Mouse (Mus musculus): ENCODE data around the gene Copa. TPM values are rescaled to one million over a fixed set of nuclear protein-coding genes. Genes with fewer than 3 reads are reported as not detected.
A peak's percentile ranks its signal among the peaks of the same experiment; 100 is the strongest.

Gene Copa
- polyA plus RNA-seq, 2 experiments, result 28.9 to 49.6 TPM

GRCm38 (mm10) chr1:172049131-172049782, 33.1 kb upstream of the Copa start:
- DNase-seq (ENCODE audit: low read depth in 3 of 3, low spot score in 3 of 3), result no peak
- no peaks in the 10 kb centered on the region for H3K9me3 ChIP-seq (ENCODE audit: control insufficient read depth, low read length)
- H3K27ac ChIP-seq, result no peak overlapping the region
- no peak for ATAC-seq (ENCODE audit: insufficient read depth)
- TF ChIP-seq CTCF (IDR thresholded peaks at IDR 0.05; ENCODE audit: low read depth) (no peak), EP300 (IDR thresholded peaks at IDR 0.05; ENCODE audit: low read depth) (no peak)
- WGBS (ENCODE audit: insufficient replicate concordance), result 43% methylated on average over 13 of the region's 13 CpGs
- no peak overlapping the region for H3K4me3 ChIP-seq (ENCODE audit: insufficient read depth in 1 of 2, low read depth in 2 of 2, low read length in 2 of 2)
- H3K9ac ChIP-seq (replicated peaks), result no peak overlapping the region
- H3K4me2 ChIP-seq (ENCODE audit: low read depth), result no peak overlapping the region
- H3K36me3 ChIP-seq (replicated peaks; ENCODE audit: control insufficient read depth, insufficient read depth, low read depth), result no peaks in the 10 kb centered on the region
- H3K27me3 ChIP-seq (ENCODE audit: control insufficient read depth, insufficient read depth, low read length), result peaks cover 23% of the 10 kb centered on the region
- H3K4me1 ChIP-seq (replicated peaks; ENCODE audit: control insufficient read depth in 2 of 2, insufficient read depth in 2 of 2, low read length in 1 of 2), result no peaks in the 10 kb centered on the region

DNA sequence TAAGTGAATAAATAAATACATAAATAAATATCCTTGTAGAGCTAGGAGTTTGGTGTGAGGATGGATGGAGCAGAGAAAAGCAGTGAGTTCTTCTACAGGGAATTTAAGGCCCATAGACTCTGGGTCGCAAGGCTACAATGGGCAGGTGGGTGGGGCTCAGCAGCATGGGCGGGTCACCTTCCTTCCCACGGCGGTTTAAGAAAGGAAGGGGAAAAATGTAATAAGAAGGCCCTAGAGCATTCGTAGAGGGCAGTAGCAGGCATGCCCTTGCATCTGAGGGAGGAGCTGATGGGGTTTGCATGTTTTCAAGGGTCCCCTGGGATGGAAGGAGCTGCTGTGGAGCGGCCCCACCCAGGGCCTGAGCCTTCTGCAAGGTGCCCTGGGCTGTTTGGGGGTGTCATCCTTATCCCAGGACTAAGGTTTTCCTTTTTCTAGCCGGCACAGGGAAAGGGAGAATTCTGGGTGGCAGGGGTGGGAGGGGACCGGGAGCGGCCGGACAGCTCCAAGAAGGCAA, 29.5 kb upstream of the Copa start:
- H3K9ac ChIP-seq (replicated peaks), result no peak overlapping the region
- TF ChIP-seq CTCF (IDR thresholded peaks at IDR 0.05; ENCODE audit: low read depth), result no peak
- TF ChIP-seq EP300 (IDR thresholded peaks at IDR 0.05; ENCODE audit: low read depth), result no peak
- no peak overlapping the region for H3K4me3 ChIP-seq (ENCODE audit: insufficient read depth in 1 of 2, low read depth in 2 of 2, low read length in 2 of 2)
- H3K27me3 ChIP-seq (ENCODE audit: control insufficient read depth, insufficient read depth, low read length), result peaks cover 33% of the 10 kb centered on the region
- H3K9me3 ChIP-seq (ENCODE audit: control insufficient read depth, low read length), result no peaks in the 10 kb centered on the region
- no peaks in the 10 kb centered on the region for H3K36me3 ChIP-seq (replicated peaks; ENCODE audit: control insufficient read depth, insufficient read depth, low read depth)
- WGBS (ENCODE audit: insufficient replicate concordance), result 10% methylated on average over 10 of the region's 10 CpGs
- no peaks in the 10 kb centered on the region for H3K4me1 ChIP-seq (replicated peaks; ENCODE audit: control insufficient read depth in 2 of 2, insufficient read depth in 2 of 2, low read length in 1 of 2)
- DNase-seq (ENCODE audit: low read depth in 3 of 3, low spot score in 3 of 3) (no peak), ATAC-seq (ENCODE audit: insufficient read depth) (no peak)
- no peak overlapping the region for H3K4me2 ChIP-seq (ENCODE audit: low read depth)
- no peak overlapping the region for H3K27ac ChIP-seq

DNA sequence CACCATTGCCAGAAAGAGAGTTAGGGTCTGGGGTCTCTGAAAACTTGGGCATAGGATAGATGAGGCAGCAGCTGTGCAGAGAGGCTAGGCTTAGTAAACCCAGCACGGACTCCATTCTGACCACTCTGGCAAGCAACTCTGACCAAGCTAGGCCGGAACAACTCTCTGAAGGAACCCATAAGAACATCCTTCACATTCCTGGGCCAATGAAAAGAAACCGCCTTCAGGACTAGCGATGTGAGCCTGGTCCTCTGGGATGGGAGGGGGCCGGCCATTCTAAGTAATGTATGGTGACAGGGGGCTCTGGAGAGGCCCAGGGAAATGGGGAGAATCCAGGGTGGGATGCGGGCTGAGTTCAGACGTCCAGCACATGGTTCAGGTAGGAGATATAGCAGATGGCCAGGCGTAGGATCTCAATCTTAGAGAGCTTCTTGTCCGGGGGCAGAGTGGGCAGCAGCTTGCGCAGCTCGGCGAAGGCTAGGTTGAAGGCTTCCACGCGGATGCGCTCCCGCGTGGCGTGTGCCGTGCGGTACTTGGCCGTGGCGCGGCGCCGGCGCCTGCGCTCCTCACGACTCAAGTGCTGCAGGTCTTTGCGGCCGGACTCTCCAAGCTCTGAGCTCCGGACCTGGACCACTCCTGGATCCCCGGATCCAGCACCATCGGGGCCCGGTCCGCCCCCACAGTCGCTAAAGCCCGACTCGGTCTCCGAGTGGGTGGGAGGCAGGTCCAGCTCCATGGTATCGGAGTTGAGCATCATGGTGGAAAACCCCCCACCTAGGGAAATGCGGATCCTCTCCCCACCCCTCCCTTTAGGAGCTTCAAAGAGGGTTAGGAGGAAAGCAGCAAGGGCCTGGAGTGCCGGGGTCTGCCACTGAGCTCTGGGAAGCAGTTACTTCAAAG, 28.5 kb upstream of the Copa start:
- Histone ChIP-seq H3K9me3 (ENCODE audit: control insufficient read depth, low read length) (no peaks in the 10 kb centered on the region), H3K9ac (replicated peaks) (no peak overlapping the region), H3K27me3 (ENCODE audit: control insufficient read depth, insufficient read depth, low read length) (peaks cover 33% of the 10 kb centered on the region), H3K4me3 (ENCODE audit: insufficient read depth in 1 of 2, low read depth in 2 of 2, low read length in 2 of 2) (0 out of 4 replicates have a peak overlapping the region, but pooled peaks of 1 of the 2 experiments have one; percentile 8), H3K4me2 (ENCODE audit: low read depth) (no peak overlapping the region), H3K4me1 (replicated peaks; ENCODE audit: control insufficient read depth in 2 of 2, insufficient read depth in 2 of 2, low read length in 1 of 2) (no peaks in the 10 kb centered on the region), H3K36me3 (replicated peaks; ENCODE audit: control insufficient read depth, insufficient read depth, low read depth) (no peaks in the 10 kb centered on the region), H3K27ac (no peak overlapping the region)
- no peak for TF ChIP-seq EP300 (IDR thresholded peaks at IDR 0.05; ENCODE audit: low read depth)
- no peak for TF ChIP-seq CTCF (IDR thresholded peaks at IDR 0.05; ENCODE audit: low read depth)
- DNase-seq (ENCODE audit: low read depth in 3 of 3, low spot score in 3 of 3) (no peak), ATAC-seq (ENCODE audit: insufficient read depth) (no peak)
- 10% methylated on average over 42 of the region's 42 CpGs for WGBS (ENCODE audit: insufficient replicate concordance)

DNA sequence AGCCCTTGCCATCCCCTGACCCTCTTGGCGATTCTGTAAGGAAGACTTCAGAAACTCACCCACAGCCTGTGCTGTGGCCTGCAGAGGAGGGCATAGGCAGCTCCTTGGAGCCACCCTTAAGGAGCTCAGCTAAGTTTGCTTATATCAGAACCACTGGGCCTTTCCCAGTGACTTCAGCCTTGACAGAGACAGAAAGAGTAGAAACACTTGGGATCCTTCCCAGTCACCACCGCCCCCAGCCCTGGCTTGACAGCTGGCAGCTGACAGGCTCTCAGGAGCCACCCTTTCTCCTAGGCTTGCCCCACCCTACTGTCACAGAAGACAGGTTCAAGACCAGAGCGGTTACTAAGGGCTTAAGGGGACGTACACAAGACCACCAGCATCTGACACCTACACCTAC, 26.1 kb upstream of the Copa start:
- Histone ChIP-seq H3K4me3 (ENCODE audit: insufficient read depth in 1 of 2, low read depth in 2 of 2, low read length in 2 of 2) (no peak overlapping the region), H3K27me3 (ENCODE audit: control insufficient read depth, insufficient read depth, low read length) (peaks cover 33% of the 10 kb centered on the region), H3K36me3 (replicated peaks; ENCODE audit: control insufficient read depth, insufficient read depth, low read depth) (no peaks in the 10 kb centered on the region), H3K9me3 (ENCODE audit: control insufficient read depth, low read length) (no peaks in the 10 kb centered on the region), H3K4me1 (replicated peaks; ENCODE audit: control insufficient read depth in 2 of 2, insufficient read depth in 2 of 2, low read length in 1 of 2) (no peaks in the 10 kb centered on the region), H3K4me2 (ENCODE audit: low read depth) (no peak overlapping the region), H3K27ac (no peak overlapping the region), H3K9ac (replicated peaks) (no peak overlapping the region)
- no peak for ATAC-seq (ENCODE audit: insufficient read depth)
- 50% methylated on average over 4 of the region's 4 CpGs for WGBS (ENCODE audit: insufficient replicate concordance)
- DNase-seq (ENCODE audit: low read depth in 3 of 3, low spot score in 3 of 3), result no peak
- no peak for TF ChIP-seq EP300 (IDR thresholded peaks at IDR 0.05; ENCODE audit: low read depth)
- no peak for TF ChIP-seq CTCF (IDR thresholded peaks at IDR 0.05; ENCODE audit: low read depth)

- DNase-seq (ENCODE audit: low read depth in 3 of 3, low spot score in 3 of 3) (no peak), ATAC-seq (ENCODE audit: insufficient read depth) (peak; percentile 8; the same call in 1 of the 2 replicates)
- Histone ChIP-seq H3K9ac (replicated peaks) (no peak within 1 kb of the TSS), H3K27ac (no peak within 1 kb of the TSS), H3K4me1 (replicated peaks; ENCODE audit: control insufficient read depth in 2 of 2, insufficient read depth in 2 of 2, low read length in 1 of 2) (no peaks in the 10 kb centered on the region), H3K9me3 (ENCODE audit: control insufficient read depth, low read length) (no peaks in the 10 kb centered on the region), H3K4me2 (ENCODE audit: low read depth) (no peak within 1 kb of the TSS), H3K36me3 (replicated peaks; ENCODE audit: control insufficient read depth, insufficient read depth, low read depth) (no peaks in the 10 kb centered on the region), H3K27me3 (ENCODE audit: control insufficient read depth, insufficient read depth, low read length) (peaks cover 27% of the 10 kb centered on the region), H3K4me3 (ENCODE audit: insufficient read depth in 1 of 2, low read depth in 2 of 2, low read length in 2 of 2) (no peak within 1 kb of the TSS)
- TF ChIP-seq EP300 (IDR thresholded peaks at IDR 0.05; ENCODE audit: low read depth), result no peak
- no peak for TF ChIP-seq CTCF (IDR thresholded peaks at IDR 0.05; ENCODE audit: low read depth)
- WGBS (ENCODE audit: insufficient replicate concordance), result 42% methylated on average over 2 of the region's 2 CpGs
Measured at GRCm38 (mm10) chr1:172057491-172057921, 24.8 kb upstream of the Copa start, which contains the start of gene Nhlh1. Nhlh1 (minus strand) TSS chr1:172057573.

All from liver, embryonic 14.5 days (tissue).